ENCODE assay signal across 9 mouse cellular contexts in the genomic region with DNA sequence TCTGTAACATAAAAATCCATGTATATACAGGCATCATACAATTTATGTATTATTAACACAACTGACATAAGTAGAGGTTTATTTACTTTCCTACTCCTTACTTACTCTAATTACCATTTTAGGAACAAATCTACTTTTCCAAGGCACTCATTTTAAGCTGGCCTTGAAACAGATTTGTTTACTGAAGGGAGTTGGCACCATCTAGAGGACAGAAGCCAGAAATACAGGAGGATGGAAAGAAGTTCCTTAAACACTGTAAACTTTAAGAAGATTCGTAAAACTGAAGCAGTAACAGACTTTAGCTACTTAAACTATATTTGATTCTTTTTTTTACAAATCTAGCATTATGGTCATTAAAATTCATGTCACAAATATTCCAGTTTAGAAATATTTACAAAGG. TPM values are rescaled to one million over a fixed set of nuclear protein-coding genes. Genes with fewer than 3 reads are reported as not detected.
DNase-seq lines count a peak whose midpoint lies in the region; ATAC-seq and TF ChIP-seq lines count a peak whose summit lies in the region.
"Had no signal": no experiment of that assay in that cellular context is flagged by ENCODE, and none has a peak within 500 bp of the region (broad histone marks: within the 10 kb centered on the region; RNA-seq: fewer than 3 reads in every experiment).

No protein-coding gene starts in this region.

- no peak overlapping the region for H3K27ac ChIP-seq in layer of hippocampus, adult 2 months
- H3K27ac ChIP-seq: heart, embryonic 15.5 days had no signal

- DNase-seq in cerebellum, adult 8-10 months: peak; percentile 27
- DNase-seq in cerebellum, adult 11-12 months: no peak
- peak; percentile 29 to 35 for DNase-seq in layer of hippocampus, adult 2 months (ENCODE audit: low spot score in 2 of 2)
- DNase-seq in layer of hippocampus, postnatal 10 days (ENCODE audit: low spot score in 2 of 2): no peak
- peak; percentile 46 for DNase-seq in ES-CJ7 (ENCODE audit: low read depth, low spot score)
- peak; percentile 57 for DNase-seq in telencephalon, adult 2 months (ENCODE audit: low read depth, low spot score)
- DNase-seq in testis, postnatal 14 days (ENCODE audit: low spot score): no peak

- H3K4me3 ChIP-seq in layer of hippocampus, adult 2 months: no peak overlapping the region
- H3K4me3 ChIP-seq: heart, embryonic 15.5 days had no signal

- TF ChIP-seq CTCF in layer of hippocampus, adult 2 months (conservative IDR thresholded peaks at IDR 0.05): peak; percentile 89

- peak; percentile 47 for ATAC-seq in granulocyte monocyte progenitor cell, adult 5-6 weeks (replicated peaks; ENCODE audit: poor library complexity, severe bottlenecking)

RNA-seq across cellular contexts. Expression of a gene that starts 8.5 kb away (rescaled TPM):
- total RNA-seq in layer of hippocampus, adult 2 months (2021): 1 to 10 TPM; 7.6 to 8.4 TPM
- 1 to 10 TPM; 4.4 to 5.4 TPM for total RNA-seq in layer of hippocampus, postnatal 10 days (2021)
- total RNA-seq in granulocyte monocyte progenitor cell, adult 5-6 weeks (2014; fragmentation: Nextera tagmentation): 3.8 and 9.0 TPM in 2 replicates
- 1.9 and 4.9 TPM in 2 replicates for total RNA-seq in granulocyte monocyte progenitor cell, adult 5-6 weeks (2017)

RNA-seq across cellular contexts. Expression of a gene that starts 29.2 kb away (rescaled TPM):
- total RNA-seq in layer of hippocampus, adult 2 months (2021): under 1 TPM; 0.56 to 0.82 TPM
- under 1 TPM; 0.38 to 0.73 TPM for total RNA-seq in layer of hippocampus, postnatal 10 days (2021)
- total RNA-seq in granulocyte monocyte progenitor cell, adult 5-6 weeks (2014; fragmentation: Nextera tagmentation): not detected in 2 replicates
- not detected in 2 replicates for total RNA-seq in granulocyte monocyte progenitor cell, adult 5-6 weeks (2017)

RNA-seq across cellular contexts. Expression of a gene that starts 30.7 kb away (rescaled TPM):
- 10 to 100 TPM; 32.3 to 37.1 TPM for total RNA-seq in layer of hippocampus, adult 2 months (2021)
- total RNA-seq in layer of hippocampus, postnatal 10 days (2021): 10 to 100 TPM; 26.7 to 27.4 TPM
- total RNA-seq in granulocyte monocyte progenitor cell, adult 5-6 weeks (2014; fragmentation: Nextera tagmentation): 0.98 and 1.2 TPM in 2 replicates
- 1.6 and 1.9 TPM in 2 replicates for total RNA-seq in granulocyte monocyte progenitor cell, adult 5-6 weeks (2017)

Comparison
In these comparisons a context has a peak if more than half of its experiments do, and no peak if none do; other contexts are left out.
1. DNase-seq: peak in cerebellum, adult 8-10 months (single experiment), layer of hippocampus, adult 2 months (2 of 2), ES-CJ7 (single experiment) and telencephalon, adult 2 months (single experiment); none in cerebellum, adult 11-12 months (single experiment), layer of hippocampus, postnatal 10 days (0 of 2) and testis, postnatal 14 days (single experiment).
2. RNA of a gene that starts 30.7 kb away (total RNA-seq): 32.3 to 37.1 TPM in layer of hippocampus, adult 2 months and 26.7 to 27.4 TPM in layer of hippocampus, postnatal 10 days; 0.98 to 1.9 TPM in granulocyte monocyte progenitor cell, adult 5-6 weeks; every median in the first group is over 4 times any median in the second.